Mouse (Mus musculus) thymus, adult 18-20 months (tissue): ENCODE measurements around the gene Zmynd12.

ENCODE experiments used
- DNase-seq, 2 experiments: peaks; one replicate each; pipeline ENCODE4 v3.0.0; 2022; ENCODE audit warnings: mixed read lengths in 2 of 2

The Zmynd12 gene

GRCm38 (mm10) chr4:119450436-119450835 is 27.8 kb downstream of the Zmynd12 start:
- DNase-seq = no peak

DNA sequence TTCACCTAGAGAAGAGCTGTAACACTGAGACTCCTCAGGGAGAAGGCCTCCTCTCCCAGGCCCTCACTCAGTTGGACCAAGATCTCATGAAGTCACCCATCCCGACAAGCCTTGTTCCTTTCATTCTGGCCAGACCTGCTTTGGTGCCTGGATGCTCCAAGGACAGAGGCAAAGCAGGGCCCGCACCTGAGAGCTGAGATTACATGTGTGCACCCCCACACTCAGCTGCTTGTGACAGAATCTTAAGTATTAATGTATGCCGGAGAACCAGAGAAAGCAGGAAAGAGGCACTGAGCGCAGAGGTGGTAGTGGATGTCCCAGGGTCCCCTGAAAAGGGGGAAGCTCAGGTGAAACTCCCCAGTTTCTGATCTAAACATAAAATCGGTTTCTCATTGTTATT is 30.5 kb downstream of the Zmynd12 start:
- no peak for DNase-seq

- DNase-seq = no peak
These were observed 30.9 kb downstream of the Zmynd12 start for GRCm38 (mm10) chr4:119453533-119453932.

GRCm38 (mm10) chr4:119460296-119460695 is 37.7 kb downstream of the Zmynd12 start:
- no peak for DNase-seq

- DNase-seq = no peak
These were observed 38.1 kb downstream of the Zmynd12 start for GRCm38 (mm10) chr4:119460728-119461141.

GRCm38 (mm10) chr4:119462457-119462856 is 39.8 kb downstream of the Zmynd12 start:
- no peak for DNase-seq

GRCm38 (mm10) chr4:119462858-119463755 is 40.5 kb downstream of the Zmynd12 start:
- peak; percentile 37 to 60 for DNase-seq

- DNase-seq = peak; percentile 51 to 66
These were observed 41.3 kb downstream of the Zmynd12 start for GRCm38 (mm10) chr4:119463756-119464419.

GRCm38 (mm10) chr4:119465841-119466240 is 43.2 kb downstream of the Zmynd12 start:
- DNase-seq = no peak

GRCm38 (mm10) chr4:119467720-119468380 is 45.2 kb downstream of the Zmynd12 start:
- DNase-seq = no peak

DNA sequence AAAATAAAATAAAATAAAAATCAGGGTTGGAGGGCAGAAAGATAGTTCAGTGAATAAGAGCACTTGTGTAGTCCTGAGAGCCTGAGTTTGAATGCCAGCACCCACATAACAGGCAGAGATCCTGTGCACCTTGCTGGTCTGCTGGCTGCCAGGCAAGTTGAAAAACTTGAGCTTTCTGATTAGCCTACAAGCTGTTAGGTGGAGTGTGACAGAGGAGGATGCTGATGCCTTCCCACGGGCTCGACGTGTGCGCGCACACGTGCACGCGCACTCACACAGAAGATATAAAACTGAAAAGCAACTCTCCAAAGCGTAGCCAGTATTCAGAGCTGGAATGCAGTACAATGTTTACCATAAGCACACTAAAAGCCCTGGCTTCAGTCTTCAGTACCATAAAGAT is 49.9 kb downstream of the Zmynd12 start:
- no peak for DNase-seq

DNA sequence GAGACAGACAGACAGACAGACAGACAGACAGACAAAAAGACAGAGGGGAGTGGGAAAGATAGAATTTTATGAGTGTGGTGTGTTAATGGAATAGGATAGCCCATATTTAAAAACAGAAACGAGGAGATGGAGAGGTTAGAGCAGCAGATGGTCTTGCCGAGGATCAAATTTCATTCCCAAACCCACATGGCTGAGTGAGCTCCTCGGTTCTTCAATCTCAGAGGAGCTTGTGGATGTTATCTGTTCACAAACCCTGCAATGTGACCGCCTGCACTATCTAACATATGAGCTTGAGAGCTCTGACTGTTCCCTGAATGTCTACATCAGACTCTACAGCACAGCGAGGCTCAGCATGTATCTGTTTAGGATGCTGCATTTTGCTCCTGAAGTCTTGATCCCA is 50.5 kb downstream of the Zmynd12 start:
- no peak for DNase-seq

DNA sequence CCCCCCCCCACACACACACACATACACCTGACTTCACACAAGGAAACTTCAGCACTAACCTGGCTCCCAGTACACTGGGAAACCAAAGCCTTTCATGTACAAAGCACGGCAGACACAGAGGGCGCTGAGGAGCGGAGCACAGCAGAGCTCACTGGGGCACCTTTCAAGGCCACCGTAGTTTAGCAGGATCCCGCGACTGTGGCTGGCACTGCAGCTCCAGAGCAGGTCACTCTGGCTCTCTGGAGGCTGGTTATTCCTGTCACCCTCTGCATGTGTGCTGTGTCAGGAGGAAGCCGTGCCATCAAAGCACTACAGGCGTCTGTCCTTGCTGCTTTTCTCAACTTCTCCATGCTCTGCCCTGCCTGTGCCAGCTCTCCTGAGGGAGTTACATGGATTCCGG is 60.4 kb downstream of the Zmynd12 start:
- no peak for DNase-seq

DNA sequence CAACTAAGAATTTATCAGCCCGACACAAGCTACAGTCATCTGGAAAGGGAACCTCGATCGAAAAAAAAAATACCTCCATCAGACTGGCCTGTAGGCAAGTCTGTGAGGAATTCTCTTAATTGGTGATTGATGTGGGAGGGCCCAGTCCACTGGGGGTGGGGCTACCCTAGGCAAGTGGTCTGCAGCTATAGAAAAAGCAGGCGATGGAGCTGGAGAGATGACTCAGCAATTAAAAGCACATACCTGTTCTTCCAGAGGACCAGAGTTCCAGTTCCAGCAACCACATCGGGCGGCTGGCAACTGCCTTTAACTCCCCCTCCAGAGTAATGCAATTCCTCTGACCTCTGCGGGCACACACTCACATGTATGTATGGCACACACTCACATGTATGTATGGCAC is 62.3 kb downstream of the Zmynd12 start:
- DNase-seq = no peak

DNA sequence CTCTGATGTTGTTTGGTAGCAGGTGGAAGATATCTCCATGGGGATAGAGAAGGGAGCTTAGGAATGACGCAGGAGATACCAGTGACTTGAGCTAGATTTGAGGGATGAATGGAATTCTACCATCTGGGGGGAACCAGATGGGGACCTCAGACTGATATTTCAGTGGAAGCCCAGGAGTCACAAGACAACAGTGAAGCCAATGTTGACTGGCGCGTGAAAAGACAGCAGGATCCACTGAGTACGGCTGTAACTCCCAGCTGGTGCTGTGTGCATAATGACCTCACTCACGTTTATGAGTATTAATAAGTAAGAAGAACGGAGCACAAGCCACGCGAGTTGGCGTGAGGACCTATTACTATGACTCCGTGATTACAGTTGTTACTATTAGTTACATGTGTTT is 67.1 kb downstream of the Zmynd12 start:
- DNase-seq = no peak

DNA sequence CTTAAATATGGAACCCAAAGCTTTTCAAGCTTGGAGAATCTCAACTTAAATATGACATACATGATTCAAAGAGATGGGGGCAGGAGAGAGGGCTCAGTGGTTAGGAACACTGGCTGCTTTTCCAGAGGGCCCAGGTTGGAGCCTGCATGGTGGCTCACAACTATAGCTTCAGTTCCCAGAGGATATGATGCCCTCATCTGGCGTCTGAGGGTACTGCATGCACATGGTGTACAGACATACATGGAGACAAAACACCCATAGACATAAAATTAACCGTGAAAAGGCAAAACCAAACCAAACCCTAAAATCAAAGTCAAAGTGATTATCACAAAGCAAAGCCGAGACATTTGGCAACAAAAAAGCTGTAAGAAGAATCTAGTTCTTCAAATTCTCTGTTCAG is 68.2 kb downstream of the Zmynd12 start:
- DNase-seq = no peak

GRCm38 (mm10) chr4:119492291-119492932 is 69.8 kb downstream of the Zmynd12 start, which contains the start of gene Rimkla:
Gene Rimkla (minus strand): TSS chr4:119492628.
- DNase-seq = peak; percentile 44 to 55

GRCm38 (mm10) chr4:119492933-119493327 is 70.3 kb downstream of the Zmynd12 start:
- no peak for DNase-seq

DNA sequence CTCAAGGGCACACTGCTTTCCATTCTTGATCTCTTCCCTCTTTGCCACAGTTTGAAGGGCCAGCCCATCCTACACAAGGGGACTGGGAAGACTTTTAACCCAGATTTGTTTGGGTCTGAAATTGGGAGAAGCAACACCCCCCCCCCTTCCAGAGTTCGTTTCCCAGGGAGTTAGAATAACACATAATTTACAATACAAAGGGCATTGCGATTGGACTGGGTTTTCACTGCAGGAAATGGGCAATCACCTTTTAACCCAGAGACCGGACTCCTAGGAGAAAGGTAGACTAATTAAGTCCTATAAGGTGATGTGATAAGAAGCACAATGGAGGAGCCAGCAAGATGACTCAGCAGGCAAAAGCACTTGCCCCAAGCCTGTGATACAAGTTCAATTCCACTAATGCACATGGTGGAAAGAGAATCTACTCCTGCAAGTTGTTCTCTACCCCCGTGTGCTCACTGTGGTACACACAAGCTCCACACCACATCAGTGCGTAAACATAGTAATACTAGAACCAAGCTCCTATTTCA is 75.8 kb downstream of the Zmynd12 start:
- no peak for DNase-seq

DNA sequence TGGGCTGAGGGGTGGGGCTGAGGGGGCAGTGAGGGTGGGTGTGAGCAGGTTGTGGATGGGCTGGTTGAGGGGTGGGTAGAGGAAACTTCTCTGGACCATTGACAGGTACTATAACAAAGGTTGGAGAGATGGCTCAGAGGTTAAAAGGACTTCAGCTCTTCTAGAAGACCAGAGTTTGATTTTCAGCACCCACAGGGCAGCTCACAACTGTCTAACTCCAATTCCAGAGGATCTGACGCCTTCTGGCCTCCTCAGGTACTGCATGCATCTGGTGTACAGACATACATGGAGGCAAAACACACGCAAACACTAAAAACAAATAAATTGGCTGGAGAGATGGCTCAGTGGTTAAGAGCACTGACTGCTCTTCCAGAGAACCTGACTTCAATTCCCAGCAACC is 89.0 kb downstream of the Zmynd12 start:
- DNase-seq = no peak

DNA sequence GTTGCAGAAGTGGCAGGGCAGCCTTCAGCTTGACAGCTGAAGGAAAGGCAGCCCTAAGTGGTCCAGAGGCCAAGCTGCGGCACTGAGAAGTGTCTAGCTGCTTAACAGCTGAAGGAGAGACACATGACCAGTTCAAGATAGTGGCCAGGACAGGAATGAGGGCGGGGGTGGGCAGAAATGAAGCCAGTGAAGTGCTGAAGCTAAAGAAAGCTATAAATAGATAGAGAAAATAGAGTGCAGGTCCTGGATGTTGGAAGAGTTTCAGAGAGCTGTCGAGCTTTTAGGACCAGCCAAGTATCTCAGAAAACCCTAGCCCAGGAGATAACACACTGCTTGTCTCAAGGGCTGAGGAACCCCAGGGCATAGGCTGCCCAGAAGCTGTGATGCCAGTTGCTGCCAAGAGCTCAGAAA is 90.1 kb downstream of the Zmynd12 start:
- DNase-seq = no peak
